Mouse (Mus musculus): ENCODE measurements around the gene Cdh24. TPM values are rescaled to one million over a fixed set of nuclear protein-coding genes. Genes with fewer than 3 reads are reported as not detected.

Gene Cdh24
- polyA plus RNA-seq, 1 experiment: 4.3 TPM

DNA sequence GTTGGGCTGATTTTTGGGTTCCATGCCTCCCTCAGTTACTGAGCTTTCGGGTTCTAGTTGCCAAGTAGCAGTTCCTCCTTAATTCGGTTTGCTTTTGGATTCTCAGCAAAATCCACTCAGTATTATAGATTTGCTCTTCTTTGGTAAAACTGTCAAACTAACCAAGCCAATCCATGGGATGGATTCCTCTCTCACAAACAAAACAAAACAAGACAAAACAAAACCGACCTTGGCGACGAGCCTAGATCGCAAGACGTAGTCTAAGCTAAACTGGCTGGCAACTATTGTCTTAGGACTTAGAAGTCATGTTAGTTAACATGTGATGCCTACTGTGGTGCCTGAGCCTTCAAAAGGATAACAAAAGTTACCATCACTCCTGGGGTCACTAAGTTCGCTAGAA lies 37.5 kb downstream of the Cdh24 start:
- TF ChIP-seq MYOD1 (IDR thresholded peaks at IDR 0.05; ENCODE audit: control insufficient read depth in 1 of 3, insufficient read length in 2 of 3, low read depth in 2 of 3) (no peak), POLR2AphosphoS2 (IDR thresholded peaks at IDR 0.05; ENCODE audit: insufficient read length, low read depth) (no peak), REST (IDR thresholded peaks at IDR 0.05; ENCODE audit: insufficient read depth, insufficient read length) (no peak), TCF3 (IDR thresholded peaks at IDR 0.05; ENCODE audit: insufficient read length, low read depth) (no peak), E2F4 (IDR thresholded peaks at IDR 0.05; ENCODE audit: insufficient read depth) (no peak), TCF12 (IDR thresholded peaks at IDR 0.05; ENCODE audit: insufficient read depth, poor library complexity, severe bottlenecking) (no peak), CEBPB (IDR thresholded peaks at IDR 0.05; ENCODE audit: insufficient read depth, poor library complexity, severe bottlenecking) (no peak), MAX (IDR thresholded peaks at IDR 0.05; ENCODE audit: low read depth) (no peak), USF1 (IDR thresholded peaks at IDR 0.05; ENCODE audit: low read depth) (no peak), POLR2A (IDR thresholded peaks at IDR 0.05; ENCODE audit: insufficient read length, low read depth) (no peak), MYOG (IDR thresholded peaks at IDR 0.05; ENCODE audit: control insufficient read depth in 1 of 3, insufficient read depth in 1 of 3, insufficient read length in 2 of 3, low read depth in 2 of 3) (no peak), SRF (IDR thresholded peaks at IDR 0.05; ENCODE audit: control insufficient read depth, insufficient read length, low read depth) (no peak)
- Histone ChIP-seq H3K27me3 (ENCODE audit: control insufficient read depth, insufficient read depth, insufficient read length) (no peaks in the 10 kb centered on the region), H3K4me2 (ENCODE audit: low read depth) (peak overlapping the region; percentile 62), H3K79me2 (ENCODE audit: control insufficient read depth, insufficient read depth) (no peaks in the 10 kb centered on the region), H3ac (ENCODE audit: control insufficient read depth, insufficient read length) (no peak overlapping the region), H3K4me3 (peak overlapping the region; percentile 31), H3K36me3 (ENCODE audit: control insufficient read depth, insufficient read depth) (no peaks in the 10 kb centered on the region)

DNA sequence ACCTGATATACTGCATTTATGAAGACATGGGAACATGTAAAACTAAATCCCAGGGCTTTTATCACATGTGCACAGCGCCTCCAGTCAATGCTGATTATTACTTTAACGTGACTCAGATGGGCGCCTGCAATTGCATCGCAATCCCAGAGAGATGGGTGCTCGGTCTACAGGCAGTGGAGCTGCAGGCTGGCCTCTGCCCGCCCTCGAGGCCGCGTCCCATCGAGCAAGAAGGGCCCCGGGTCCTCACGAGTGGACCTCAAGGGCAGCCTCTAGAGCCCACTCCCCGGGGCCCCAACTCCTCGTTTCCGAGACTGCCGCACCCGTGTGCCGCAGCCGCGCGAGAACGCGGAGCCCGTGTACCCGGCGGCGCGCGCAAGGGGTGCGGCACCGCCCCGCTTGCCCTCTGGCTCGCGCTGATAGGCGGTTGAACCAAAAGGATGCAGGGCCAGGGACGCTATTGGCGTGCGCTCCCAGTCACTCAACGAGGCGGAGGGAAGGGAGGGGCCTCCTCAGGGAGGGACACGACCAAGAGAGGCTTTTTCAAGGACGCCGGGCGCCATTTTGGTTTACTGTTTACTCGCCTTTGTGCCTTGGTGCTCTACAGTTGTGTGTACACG lies 38.0 kb downstream of the Cdh24 start:
- no peaks in the 10 kb centered on the region for H3K36me3 ChIP-seq (ENCODE audit: control insufficient read depth, insufficient read depth)
- no peaks in the 10 kb centered on the region for H3K79me2 ChIP-seq (ENCODE audit: control insufficient read depth, insufficient read depth)
- peak overlapping the region; percentile 35 for H3ac ChIP-seq (ENCODE audit: control insufficient read depth, insufficient read length)
- H3K4me3 ChIP-seq: peak overlapping the region; percentile 31
- H3K4me2 ChIP-seq (ENCODE audit: low read depth): peak overlapping the region; percentile 75
- TF ChIP-seq MYOG (IDR thresholded peaks at IDR 0.05; ENCODE audit: control insufficient read depth in 1 of 3, insufficient read depth in 1 of 3, insufficient read length in 2 of 3, low read depth in 2 of 3) (peak in 1 of 3 experiments; percentile 38), SRF (IDR thresholded peaks at IDR 0.05; ENCODE audit: control insufficient read depth, insufficient read length, low read depth) (peak; percentile 46), USF1 (IDR thresholded peaks at IDR 0.05; ENCODE audit: low read depth) (no peak), MAX (IDR thresholded peaks at IDR 0.05; ENCODE audit: low read depth) (no peak), POLR2A (IDR thresholded peaks at IDR 0.05; ENCODE audit: insufficient read length, low read depth) (peak; percentile 84), MYOD1 (IDR thresholded peaks at IDR 0.05; ENCODE audit: control insufficient read depth in 1 of 3, insufficient read length in 2 of 3, low read depth in 2 of 3) (no peak), TCF3 (IDR thresholded peaks at IDR 0.05; ENCODE audit: insufficient read length, low read depth) (no peak), E2F4 (IDR thresholded peaks at IDR 0.05; ENCODE audit: insufficient read depth) (no peak), REST (IDR thresholded peaks at IDR 0.05; ENCODE audit: insufficient read depth, insufficient read length) (no peak), CEBPB (IDR thresholded peaks at IDR 0.05; ENCODE audit: insufficient read depth, poor library complexity, severe bottlenecking) (peak; percentile 76; the same call in 1 of the 2 replicates), TCF12 (IDR thresholded peaks at IDR 0.05; ENCODE audit: insufficient read depth, poor library complexity, severe bottlenecking) (no peak), POLR2AphosphoS2 (IDR thresholded peaks at IDR 0.05; ENCODE audit: insufficient read length, low read depth) (peak; percentile 80)
- no peaks in the 10 kb centered on the region for H3K27me3 ChIP-seq (ENCODE audit: control insufficient read depth, insufficient read depth, insufficient read length)

- peak overlapping the region; percentile 35 for H3ac ChIP-seq (ENCODE audit: control insufficient read depth, insufficient read length)
- TF ChIP-seq TCF3 (IDR thresholded peaks at IDR 0.05; ENCODE audit: insufficient read length, low read depth) (no peak), SRF (IDR thresholded peaks at IDR 0.05; ENCODE audit: control insufficient read depth, insufficient read length, low read depth) (no peak), E2F4 (IDR thresholded peaks at IDR 0.05; ENCODE audit: insufficient read depth) (no peak), MYOG (IDR thresholded peaks at IDR 0.05; ENCODE audit: control insufficient read depth in 1 of 3, insufficient read depth in 1 of 3, insufficient read length in 2 of 3, low read depth in 2 of 3) (no peak), MYOD1 (IDR thresholded peaks at IDR 0.05; ENCODE audit: control insufficient read depth in 1 of 3, insufficient read length in 2 of 3, low read depth in 2 of 3) (no peak), MAX (IDR thresholded peaks at IDR 0.05; ENCODE audit: low read depth) (no peak)
- no peaks in the 10 kb centered on the region for H3K36me3 ChIP-seq (ENCODE audit: control insufficient read depth, insufficient read depth)
- peak overlapping the region; percentile 75 for H3K4me2 ChIP-seq (ENCODE audit: low read depth)
- H3K4me3 ChIP-seq: peak overlapping the region; percentile 31
- H3K79me2 ChIP-seq (ENCODE audit: control insufficient read depth, insufficient read depth): no peaks in the 10 kb centered on the region
- no peaks in the 10 kb centered on the region for H3K27me3 ChIP-seq (ENCODE audit: control insufficient read depth, insufficient read depth, insufficient read length)
Measured at GRCm38 (mm10) chr14:54602613-54603012, 38.6 kb downstream of the Cdh24 start.

DNA sequence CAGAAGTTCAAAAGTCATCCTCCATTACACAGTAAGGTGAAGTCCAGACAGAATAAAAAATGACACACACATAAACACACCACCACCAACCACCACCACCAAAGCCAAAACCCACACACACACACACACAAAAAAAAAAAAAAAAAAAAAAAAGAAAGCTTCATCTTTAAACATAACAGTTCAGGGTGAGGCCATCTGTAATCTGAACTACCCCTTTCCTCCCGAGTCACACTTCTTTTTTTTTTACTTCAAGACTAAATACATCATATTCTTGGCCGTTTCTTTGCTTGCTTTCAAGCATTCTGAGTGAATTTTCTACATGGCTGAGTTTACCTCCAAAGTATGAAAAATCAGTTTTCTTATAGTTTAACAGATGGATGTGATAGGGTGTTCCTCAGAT lies 39.6 kb downstream of the Cdh24 start:
- H3K36me3 ChIP-seq (ENCODE audit: control insufficient read depth, insufficient read depth): no peaks in the 10 kb centered on the region
- no peaks in the 10 kb centered on the region for H3K79me2 ChIP-seq (ENCODE audit: control insufficient read depth, insufficient read depth)
- no peak for TF ChIP-seq CEBPB (IDR thresholded peaks at IDR 0.05; ENCODE audit: insufficient read depth, poor library complexity, severe bottlenecking)
- no peak for TF ChIP-seq POLR2AphosphoS2 (IDR thresholded peaks at IDR 0.05; ENCODE audit: insufficient read length, low read depth)
- TF ChIP-seq TCF3 (IDR thresholded peaks at IDR 0.05; ENCODE audit: insufficient read length, low read depth): no peak
- no peak for TF ChIP-seq USF1 (IDR thresholded peaks at IDR 0.05; ENCODE audit: low read depth)
- TF ChIP-seq E2F4 (IDR thresholded peaks at IDR 0.05; ENCODE audit: insufficient read depth): no peak
- TF ChIP-seq TCF12 (IDR thresholded peaks at IDR 0.05; ENCODE audit: insufficient read depth, poor library complexity, severe bottlenecking): no peak
- TF ChIP-seq REST (IDR thresholded peaks at IDR 0.05; ENCODE audit: insufficient read depth, insufficient read length): no peak
- TF ChIP-seq POLR2A (IDR thresholded peaks at IDR 0.05; ENCODE audit: insufficient read length, low read depth): no peak
- TF ChIP-seq MAX (IDR thresholded peaks at IDR 0.05; ENCODE audit: low read depth): no peak
- no peak for TF ChIP-seq SRF (IDR thresholded peaks at IDR 0.05; ENCODE audit: control insufficient read depth, insufficient read length, low read depth)
- no peak for TF ChIP-seq MYOD1 (IDR thresholded peaks at IDR 0.05; ENCODE audit: control insufficient read depth in 1 of 3, insufficient read length in 2 of 3, low read depth in 2 of 3)
- H3K4me2 ChIP-seq (ENCODE audit: low read depth): no peak overlapping the region
- no peaks in the 10 kb centered on the region for H3K27me3 ChIP-seq (ENCODE audit: control insufficient read depth, insufficient read depth, insufficient read length)
- H3ac ChIP-seq (ENCODE audit: control insufficient read depth, insufficient read length): no peak overlapping the region
- no peak overlapping the region for H3K4me3 ChIP-seq
